In the genomic region with DNA sequence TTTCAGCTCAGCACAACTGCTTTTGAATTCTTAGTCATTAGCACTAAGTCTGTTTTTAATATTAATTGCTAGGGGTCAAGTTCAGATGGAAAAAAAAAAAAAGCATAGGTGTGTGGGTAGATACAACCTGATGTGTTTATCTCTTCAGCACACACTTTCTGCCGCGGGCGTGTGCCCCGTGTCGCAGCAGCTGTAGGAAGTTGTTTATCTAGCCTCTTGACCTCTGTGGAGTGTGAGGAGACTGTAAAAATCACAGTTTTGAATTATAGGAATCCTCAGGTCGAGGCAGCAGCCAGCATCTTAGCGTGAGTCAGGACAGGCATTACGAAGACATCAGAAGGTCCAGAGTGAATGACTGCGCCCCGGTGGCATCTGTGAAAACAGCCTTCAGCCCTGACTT, we compare ENCODE assay signal across 18 mouse cellular contexts.
DNase-seq lines count a peak whose midpoint lies in the region; ATAC-seq and TF ChIP-seq lines count a peak whose summit lies in the region.
"Had no signal": no experiment of that assay in that cellular context is flagged by ENCODE, and none has a peak within 500 bp of the region (broad histone marks: within the 10 kb centered on the region; RNA-seq: fewer than 3 reads in every experiment).

No protein-coding gene starts in this region.

- no peaks in the 10 kb centered on the region for H3K27me3 ChIP-seq in midbrain, embryonic 11.5 days (ENCODE audit: control insufficient read depth, insufficient read depth, low read length)
- H3K27me3 ChIP-seq in midbrain, embryonic 13.5 days, result no peaks in the 10 kb centered on the region
- no peaks in the 10 kb centered on the region for H3K27me3 ChIP-seq in forebrain, postnatal 0 days (ENCODE audit: insufficient read depth, low read length)
- H3K27me3 ChIP-seq: hindbrain, embryonic 15.5 days; lung, embryonic 15.5 days; midbrain, embryonic 12.5 days had no signal

- no peak overlapping the region for H3K9ac ChIP-seq in midbrain, embryonic 11.5 days (ENCODE audit: low read length)
- H3K9ac ChIP-seq in midbrain, embryonic 13.5 days (replicated peaks), result no peak overlapping the region
- H3K9ac ChIP-seq in forebrain, postnatal 0 days, result no peak overlapping the region
- H3K9ac ChIP-seq: hindbrain, embryonic 15.5 days; lung, embryonic 15.5 days; midbrain, embryonic 12.5 days had no signal

- peak; percentile 34 for DNase-seq in heart, adult 8-10 months (ENCODE audit: low spot score)
- no peak for DNase-seq in heart, postnatal 36 days
- peak; percentile 84 for DNase-seq in midbrain, embryonic 11.5 days (ENCODE audit: low spot score, missing footprints)
- DNase-seq in kidney, postnatal 10 days, result peak; percentile 18
- DNase-seq in forebrain, postnatal 0 days, result no peak
- DNase-seq in urinary bladder, adult 2 months (ENCODE audit: low spot score), result no peak
- DNase-seq in adrenal gland, postnatal 10 days, result no peak
- DNase-seq: adrenal gland, postnatal 14 days; cerebellum, adult 11 months; gastrocnemius, postnatal 14 days; spleen, adult 18-20 months had no signal

- no peaks in the 10 kb centered on the region for H3K9me3 ChIP-seq in midbrain, embryonic 11.5 days (ENCODE audit: control insufficient read depth, low read length)
- no peaks in the 10 kb centered on the region for H3K9me3 ChIP-seq in midbrain, embryonic 13.5 days
- H3K9me3 ChIP-seq in forebrain, postnatal 0 days (ENCODE audit: low read length), result no peaks in the 10 kb centered on the region
- H3K9me3 ChIP-seq: forebrain, embryonic 10.5 days; hindbrain, embryonic 15.5 days; lung, embryonic 15.5 days; midbrain, embryonic 12.5 days had no signal

- H3K4me3 ChIP-seq in midbrain, embryonic 11.5 days (ENCODE audit: low read depth, low read length), result no peak overlapping the region
- H3K4me3 ChIP-seq in midbrain, embryonic 13.5 days (replicated peaks), result no peak overlapping the region
- no peak overlapping the region for H3K4me3 ChIP-seq in forebrain, postnatal 0 days (ENCODE audit: low read depth, low read length)
- H3K4me3 ChIP-seq: forebrain, embryonic 10.5 days; hindbrain, embryonic 15.5 days; layer of hippocampus, adult 2 months; lung, embryonic 15.5 days; midbrain, embryonic 12.5 days had no signal

- no peak for ATAC-seq in midbrain, embryonic 11.5 days (ENCODE audit: low FRiP score)
- no peak for ATAC-seq in midbrain, embryonic 13.5 days
- ATAC-seq in forebrain, postnatal 0 days, result no peak
- ATAC-seq: Patski had no signal

- H3K4me2 ChIP-seq in midbrain, embryonic 11.5 days, result no peak overlapping the region
- H3K4me2 ChIP-seq in midbrain, embryonic 13.5 days (replicated peaks), result no peak overlapping the region
- H3K4me2 ChIP-seq in forebrain, postnatal 0 days (ENCODE audit: low read depth), result no peak overlapping the region
- H3K4me2 ChIP-seq: hindbrain, embryonic 15.5 days; lung, embryonic 15.5 days; midbrain, embryonic 12.5 days had no signal

- H3K36me3 ChIP-seq in midbrain, embryonic 11.5 days (ENCODE audit: control insufficient read depth, insufficient read depth, low read length), result no peaks in the 10 kb centered on the region
- H3K36me3 ChIP-seq in midbrain, embryonic 13.5 days, result no peaks in the 10 kb centered on the region
- H3K36me3 ChIP-seq in forebrain, postnatal 0 days (ENCODE audit: insufficient read depth), result no peaks in the 10 kb centered on the region
- H3K36me3 ChIP-seq: forebrain, embryonic 10.5 days; hindbrain, embryonic 15.5 days; lung, embryonic 15.5 days; midbrain, embryonic 12.5 days had no signal

- H3K27ac ChIP-seq in midbrain, embryonic 11.5 days (ENCODE audit: low read depth, low read length), result no peak overlapping the region
- H3K27ac ChIP-seq in midbrain, embryonic 13.5 days, result no peak overlapping the region
- no peak overlapping the region for H3K27ac ChIP-seq in forebrain, postnatal 0 days (ENCODE audit: low read depth, low read length)
- H3K27ac ChIP-seq: forebrain, embryonic 10.5 days; hindbrain, embryonic 15.5 days; layer of hippocampus, adult 2 months; lung, embryonic 15.5 days; midbrain, embryonic 12.5 days had no signal

- H3K4me1 ChIP-seq in midbrain, embryonic 11.5 days (ENCODE audit: control insufficient read depth, insufficient read depth, low read length), result no peaks in the 10 kb centered on the region
- H3K4me1 ChIP-seq in midbrain, embryonic 13.5 days (replicated peaks), result no peaks in the 10 kb centered on the region
- H3K4me1 ChIP-seq in forebrain, postnatal 0 days (ENCODE audit: insufficient read depth), result no peaks in the 10 kb centered on the region
- H3K4me1 ChIP-seq: midbrain, embryonic 12.5 days had no signal

- 73% methylated on average over 10 of the region's 10 CpGs for WGBS in midbrain, embryonic 11.5 days
- WGBS in midbrain, embryonic 13.5 days, result 73% methylated on average over 10 of the region's 10 CpGs
- 87% methylated on average over 10 of the region's 10 CpGs for WGBS in forebrain, postnatal 0 days

- TF ChIP-seq CTCF in forebrain, postnatal 0 days (IDR thresholded peaks at IDR 0.05; ENCODE audit: low read depth), result no peak

- intact Hi-C loops in heart, postnatal 36 days (cut with DNase I), result no loop called here

Comparison
In these comparisons a context has a peak if more than half of its experiments do, and no peak if none do; other contexts are left out.
1. DNase-seq: peak in heart, adult 8-10 months (single experiment), midbrain, embryonic 11.5 days (single experiment) and kidney, postnatal 10 days (single experiment); none in heart, postnatal 36 days (0 of 2), forebrain, postnatal 0 days (single experiment), urinary bladder, adult 2 months (single experiment) and adrenal gland, postnatal 10 days (single experiment).